10 mouse cellular contexts compared by ENCODE assay signal in the genomic region with DNA sequence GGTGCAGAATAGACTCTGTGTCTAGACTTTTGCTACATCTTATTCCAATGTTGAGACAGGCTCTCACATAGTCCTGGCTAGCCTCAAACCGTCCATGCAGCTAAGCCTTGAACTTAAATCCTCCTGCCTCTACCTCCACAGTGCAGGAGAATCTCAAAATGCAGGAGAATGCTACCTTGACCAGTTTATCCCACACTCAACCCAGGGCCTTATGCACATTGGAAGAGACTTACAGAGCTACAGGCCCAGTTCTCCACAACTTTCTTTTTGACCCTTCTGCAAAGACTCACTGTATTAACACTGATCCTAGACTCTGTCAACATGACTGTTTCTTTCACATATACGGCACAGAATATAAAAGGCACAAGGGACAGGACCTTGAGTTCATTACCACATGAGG. TPM values are rescaled to one million over a fixed set of nuclear protein-coding genes. Genes with fewer than 3 reads are reported as not detected.
A peak's percentile ranks its signal among the peaks of the same experiment; 100 is the strongest.
DNase-seq lines count a peak whose midpoint lies in the region; ATAC-seq and TF ChIP-seq lines count a peak whose summit lies in the region.
"Had no signal": no experiment of that assay in that cellular context is flagged by ENCODE, and none has a peak within 500 bp of the region (broad histone marks: within the 10 kb centered on the region; RNA-seq: fewer than 3 reads in every experiment).

No protein-coding gene starts in this region.

- no peaks in the 10 kb centered on the region for H3K9me3 ChIP-seq in forebrain, embryonic 11.5 days (ENCODE audit: control insufficient read depth, low read length)
- H3K9me3 ChIP-seq in intestine, embryonic 15.5 days, result no peaks in the 10 kb centered on the region
- no peaks in the 10 kb centered on the region for H3K9me3 ChIP-seq in midbrain, postnatal 0 days (ENCODE audit: low read length)

- H3K27me3 ChIP-seq in forebrain, embryonic 11.5 days (ENCODE audit: control insufficient read depth, insufficient read depth, low read length), result no peaks in the 10 kb centered on the region
- no peaks in the 10 kb centered on the region for H3K27me3 ChIP-seq in intestine, embryonic 15.5 days (replicated peaks)
- H3K27me3 ChIP-seq in midbrain, postnatal 0 days (ENCODE audit: insufficient read depth, low read length), result no peaks in the 10 kb centered on the region

- intact Hi-C loops in left cerebral cortex, adult 2 months (cut with DNase I), result loop anchor here (2.0 to 5.0 kb wide), 2 partner anchors 38 to 61 kb away; no protein-coding TSS in a partner anchor
- intact Hi-C loops in left cerebral cortex, postnatal 4 days (cut with DNase I), result loop anchor here (10.0 kb wide), 1 partner anchor 54 kb away; no protein-coding TSS in a partner anchor

- TF ChIP-seq CTCF in left cerebral cortex, adult 2 months (IDR thresholded peaks at IDR 0.05), result no peak
- TF ChIP-seq CTCF in midbrain, postnatal 0 days (IDR thresholded peaks at IDR 0.05), result no peak

- 73% methylated on average over 2 of the region's 2 CpGs for WGBS in forebrain, embryonic 11.5 days
- 43% methylated on average over 2 of the region's 2 CpGs for WGBS in intestine, embryonic 15.5 days
- whole genome bisulfite sequencing in midbrain, postnatal 0 days, result 47% methylated on average over 2 of the region's 2 CpGs

- no peak for ATAC-seq in forebrain, embryonic 11.5 days (replicated peaks; ENCODE audit: low FRiP score)
- ATAC-seq in intestine, embryonic 15.5 days, result no peak
- no peak for ATAC-seq in midbrain, postnatal 0 days (ENCODE audit: low FRiP score)
- ATAC-seq in monocyte, adult 5-6 weeks (replicated peaks; ENCODE audit: insufficient number of reproducible peaks, low FRiP score, low TSS enrichment, poor library complexity, severe bottlenecking), result no peak
- ATAC-seq: inflammation-experienced regulatory T-cells, adult 6 months had no signal

- H3K4me3 ChIP-seq in left cerebral cortex, adult 2 months, result peak overlapping the region; percentile 63
- H3K4me3 ChIP-seq in forebrain, embryonic 11.5 days (ENCODE audit: low read depth, low read length), result no peak overlapping the region
- peak overlapping the region; percentile 2; the same call in 1 of the 2 replicates for H3K4me3 ChIP-seq in intestine, embryonic 15.5 days (replicated peaks)
- 0 out of 2 replicates have a peak overlapping the region, but pooled peaks have one; percentile 9 for H3K4me3 ChIP-seq in midbrain, postnatal 0 days (ENCODE audit: low read depth, low read length)

- no peaks in the 10 kb centered on the region for H3K36me3 ChIP-seq in forebrain, embryonic 11.5 days (ENCODE audit: control insufficient read depth, insufficient read depth, low read length)
- no peaks in the 10 kb centered on the region for H3K36me3 ChIP-seq in intestine, embryonic 15.5 days
- H3K36me3 ChIP-seq in midbrain, postnatal 0 days (ENCODE audit: insufficient read depth, low read length), result no peaks in the 10 kb centered on the region

- DNase-seq in left cerebral cortex, adult 2 months (ENCODE audit: extremely low spot score in 1 of 2, low spot score in 2 of 2), result no peak
- DNase-seq in left cerebral cortex, postnatal 4 days, result no peak
- no peak for DNase-seq in forebrain, embryonic 11.5 days (ENCODE audit: low spot score)
- no peak for DNase-seq in midbrain, postnatal 0 days (ENCODE audit: low spot score)
- DNase-seq in spleen, postnatal 10 days (ENCODE audit: low spot score in 2 of 2), result no peak
- DNase-seq in cerebellum, postnatal 4 days (ENCODE audit: low spot score in 2 of 2), result no peak
- DNase-seq: cerebellum, postnatal 10 days had no signal

- H3K9ac ChIP-seq in forebrain, embryonic 11.5 days (ENCODE audit: low read length), result no peak overlapping the region
- no peak overlapping the region for H3K9ac ChIP-seq in intestine, embryonic 15.5 days
- H3K9ac ChIP-seq in midbrain, postnatal 0 days (replicated peaks; ENCODE audit: low read length, poor library complexity, severe bottlenecking), result no peak overlapping the region

- H3K4me2 ChIP-seq in forebrain, embryonic 11.5 days (ENCODE audit: low read depth, low read length, severe bottlenecking), result peak overlapping the region; percentile 6; the same call in 1 of the 2 replicates
- H3K4me2 ChIP-seq in intestine, embryonic 15.5 days (replicated peaks), result peak overlapping the region; percentile 81
- peak overlapping the region; percentile 95 for H3K4me2 ChIP-seq in midbrain, postnatal 0 days (ENCODE audit: low read depth, low read length, poor library complexity, severe bottlenecking)

- peaks cover 12% of the 10 kb centered on the region; the same call in 1 of the 2 replicates for H3K4me1 ChIP-seq in forebrain, embryonic 11.5 days (replicated peaks; ENCODE audit: control insufficient read depth, insufficient read depth, low read length)
- peaks cover 20% of the 10 kb centered on the region; the same call in 1 of the 2 replicates for H3K4me1 ChIP-seq in intestine, embryonic 15.5 days (replicated peaks)
- H3K4me1 ChIP-seq in midbrain, postnatal 0 days (ENCODE audit: insufficient read depth, low read length), result peaks cover 14% of the 10 kb centered on the region

- H3K27ac ChIP-seq in left cerebral cortex, adult 2 months, result peak overlapping the region; percentile 86
- H3K27ac ChIP-seq in forebrain, embryonic 11.5 days (ENCODE audit: low read depth, low read length), result no peak overlapping the region
- H3K27ac ChIP-seq in intestine, embryonic 15.5 days, result 0 out of 2 replicates have a peak overlapping the region, but pooled peaks have one; percentile 33
- H3K27ac ChIP-seq in midbrain, postnatal 0 days (ENCODE audit: low read depth, low read length), result no peak overlapping the region

RNA-seq across cellular contexts. Expression of gene Gna12, which starts 1.9 kb away (rescaled TPM):
- 10 to 100 TPM; 62.2 to 67.6 TPM for total RNA-seq in left cerebral cortex, adult 2 months (2021)
- 10 to 100 TPM; 77.3 to 82.0 TPM for total RNA-seq in left cerebral cortex, postnatal 4 days (2021)
- 49.7 and 58.9 TPM in 2 replicates for polyA plus RNA-seq in forebrain, embryonic 11.5 days (2014; fragmentation: Nextera tagmentation; extraction: Ambion mirVana)
- polyA plus RNA-seq in intestine, embryonic 15.5 days (2015; fragmentation: Nextera tagmentation; extraction: Ambion mirVana), result 29.5 and 37.8 TPM in 2 replicates
- total RNA-seq in midbrain, postnatal 0 days (2014; rRNA removed), result 115 and 152 TPM in 2 replicates
- 26.5 and 28.0 TPM in 2 replicates for polyA plus RNA-seq in midbrain, postnatal 0 days (2015; fragmentation: Nextera tagmentation; extraction: Ambion mirVana)
- 10.1 to 11.7 TPM (median 10.6 TPM) in 3 replicates for total RNA-seq in monocyte, adult 5-6 weeks (2017)

Comparison
In these comparisons a context has a peak if more than half of its experiments do, and no peak if none do; other contexts are left out.
1. H3K27ac ChIP-seq: peak in left cerebral cortex, adult 2 months (single experiment) and intestine, embryonic 15.5 days (single experiment); none in forebrain, embryonic 11.5 days (single experiment) and midbrain, postnatal 0 days (single experiment).
2. H3K4me2 ChIP-seq: peak in every context shown above with its lines; median percentile 95 in midbrain, postnatal 0 days; 81 in intestine, embryonic 15.5 days; 6 in forebrain, embryonic 11.5 days.